Mouse (Mus musculus) forebrain, postnatal 0 days (tissue): ENCODE data around the gene Rapgef3. TPM values are rescaled to one million over a fixed set of nuclear protein-coding genes. Genes with fewer than 3 reads are reported as not detected.

Source experiments
- ATAC-seq: fragments of 200-750 bp; cut with Nextera tagmentation; 2 replicates; pipeline ENCODE4 v1.8.0; 2017; ENCODE audit warnings: mild to moderate bottlenecking, moderate library complexity
- DNase-seq: peaks from one replicate; pipeline ENCODE4 v3.0.0-alpha.2; 2015
- H3K27ac ChIP-seq: fragments of 300-500 bp; sonication (generic); 2 replicates; pipeline ENCODE4 v1.5.1; 2014; ENCODE audit warnings: low read depth, mild to moderate bottlenecking, antibody characterized with exemption, low read length, moderate library complexity, mixed read lengths
- H3K27me3 ChIP-seq: fragments of 300-500 bp; sonication (generic); 2 replicates; pipeline ENCODE4 v1.6.1; 2014; ENCODE audit warnings: mild to moderate bottlenecking, low read length, mixed read lengths; ENCODE audit not compliant: insufficient read depth
- H3K36me3 ChIP-seq: fragments of 300-500 bp; sonication (generic); 2 replicates; pipeline ENCODE4 v1.6.1; 2014; ENCODE audit warnings: mild to moderate bottlenecking, moderate library complexity; ENCODE audit not compliant: insufficient read depth
- H3K4me1 ChIP-seq: fragments of 300-500 bp; sonication (generic); 2 replicates; pipeline ENCODE4 v1.6.1; 2014; ENCODE audit warnings: antibody characterized with exemption; ENCODE audit not compliant: insufficient read depth
- H3K4me2 ChIP-seq: fragments of 300-500 bp; sonication (generic); 2 replicates; pipeline ENCODE4 v1.6.1; 2014; ENCODE audit warnings: low read depth, mild to moderate bottlenecking, moderate library complexity
- H3K4me3 ChIP-seq: fragments of 300-500 bp; sonication (generic); 2 replicates; pipeline ENCODE4 v1.5.1; 2014; ENCODE audit warnings: low read depth, low read length, mixed read lengths
- H3K9ac ChIP-seq: fragments of 300-500 bp; sonication (generic); 2 replicates; pipeline ENCODE4 v1.6.1; 2014; ENCODE audit warnings: mild to moderate bottlenecking
- H3K9me3 ChIP-seq: fragments of 300-500 bp; sonication (generic); 2 replicates; pipeline ENCODE4 v1.6.1; 2016; ENCODE audit warnings: low read length
- CTCF ChIP-seq: sonication (generic); IDR thresholded peaks from 2 replicates; pipeline ENCODE4 v1.5.1; 2016; ENCODE audit warnings: antibody characterized with exemption, control low read depth, low read depth
- WGBS: fragments of 180-500 bp; shearing (Covaris S2); extraction: QIAGEN DNeasy Blood & Tissue Kit; methylation state at CpG from one replicate; pipeline ENCODE4 v1.1.7; 2014; 5-methylcytosine and 5-hydroxymethylcytosine counted together
- polyA plus RNA-seq: library from polyadenylated mRNA; unstranded; fragments of >200 nt; fragmentation: Nextera tagmentation; extraction: Ambion mirVana; gene quantifications from 2 replicates; pipeline ENCODE4 v1.2.1, GENCODE M21; 2015
- total RNA-seq: library from RNA; depleted of rRNA; stranded (reverse); fragments of >200 nt; gene quantifications from 2 replicates; pipeline ENCODE4 v1.2.3, GENCODE M21; 2014

The Rapgef3 gene
- total and polyA plus RNA-seq, 2 experiments from 2014 or later = 8.7 to 16.6 TPM

DNA sequence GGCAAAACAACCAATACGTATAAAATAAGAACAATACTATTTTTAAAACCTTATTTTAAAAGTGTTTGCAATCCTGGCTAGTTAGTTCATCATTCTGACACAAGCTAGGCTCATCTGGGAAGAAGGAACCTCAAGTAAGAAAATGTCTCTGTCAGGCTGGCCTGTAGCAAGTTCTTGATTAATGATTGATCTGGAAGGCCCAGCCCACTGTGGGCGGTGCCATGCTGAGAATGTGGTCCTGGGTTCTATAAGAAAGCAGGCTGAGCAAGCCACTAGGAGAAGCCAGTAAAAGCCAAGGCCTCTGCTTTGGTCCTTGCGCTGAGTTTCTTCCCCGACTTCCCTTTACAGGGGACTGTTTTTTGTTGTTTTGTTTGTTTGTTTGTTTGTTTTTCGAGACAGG, 15.3 kb downstream of the Rapgef3 start:
- Histone ChIP-seq H3K9ac (no peak overlapping the region), H3K36me3 (peaks cover 5% of the 10 kb centered on the region; the same call in 1 of the 2 replicates), H3K4me3 (no peak overlapping the region), H3K4me1 (no peaks in the 10 kb centered on the region), H3K27me3 (no peaks in the 10 kb centered on the region), H3K27ac (no peak overlapping the region), H3K4me2 (no peak overlapping the region), H3K9me3 (no peaks in the 10 kb centered on the region)
- ATAC-seq = no peak
- 94% methylated on average over 5 of the region's 5 CpGs for WGBS
- TF ChIP-seq CTCF = no peak
- DNase-seq = no peak

- no peak overlapping the region for H3K4me2 ChIP-seq
- peaks cover 10% of the 10 kb centered on the region; the same call in 1 of the 2 replicates for H3K36me3 ChIP-seq
- H3K4me3 ChIP-seq = no peak overlapping the region
- no peak overlapping the region for H3K27ac ChIP-seq
- H3K9ac ChIP-seq = no peak overlapping the region
- WGBS = 82% methylated on average over 2 of the region's 2 CpGs
- peak; percentile 39 for TF ChIP-seq CTCF
- no peaks in the 10 kb centered on the region for H3K4me1 ChIP-seq
- H3K9me3 ChIP-seq = no peaks in the 10 kb centered on the region
- ATAC-seq (no peak), DNase-seq (no peak)
- no peaks in the 10 kb centered on the region for H3K27me3 ChIP-seq
Observed at GRCm38 (mm10) chr15:97751676-97752075, 16.1 kb downstream of the Rapgef3 start.

DNA sequence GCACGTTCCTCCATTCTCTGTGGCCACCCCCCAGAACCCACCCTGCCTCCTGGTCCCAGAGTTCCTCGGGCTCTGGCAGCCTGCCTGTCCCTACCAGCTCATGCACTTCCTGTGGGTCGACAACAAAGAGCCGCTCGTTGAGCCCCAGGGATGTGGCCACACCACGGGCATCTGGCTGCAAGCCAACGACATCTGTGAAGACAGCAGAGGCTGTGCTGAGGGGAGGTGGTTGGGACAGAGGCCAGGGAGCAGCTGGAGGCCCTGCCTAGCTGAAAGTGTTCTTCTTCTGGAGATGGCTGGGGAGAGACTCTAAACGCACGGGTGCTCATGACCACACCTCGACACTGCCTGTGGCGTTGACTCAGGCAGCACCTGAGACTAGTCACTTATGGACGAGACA, 17.1 kb downstream of the Rapgef3 start:
- Histone ChIP-seq H3K4me1 (no peaks in the 10 kb centered on the region), H3K4me2 (no peak overlapping the region), H3K9me3 (no peaks in the 10 kb centered on the region), H3K4me3 (no peak overlapping the region), H3K36me3 (peaks cover 10% of the 10 kb centered on the region; the same call in 1 of the 2 replicates), H3K27ac (no peak overlapping the region), H3K9ac (no peak overlapping the region), H3K27me3 (no peaks in the 10 kb centered on the region)
- 18% methylated on average over 12 of the region's 12 CpGs for WGBS
- DNase-seq (peak; percentile 78), ATAC-seq (peak; percentile 93)
- no peak for TF ChIP-seq CTCF

DNA sequence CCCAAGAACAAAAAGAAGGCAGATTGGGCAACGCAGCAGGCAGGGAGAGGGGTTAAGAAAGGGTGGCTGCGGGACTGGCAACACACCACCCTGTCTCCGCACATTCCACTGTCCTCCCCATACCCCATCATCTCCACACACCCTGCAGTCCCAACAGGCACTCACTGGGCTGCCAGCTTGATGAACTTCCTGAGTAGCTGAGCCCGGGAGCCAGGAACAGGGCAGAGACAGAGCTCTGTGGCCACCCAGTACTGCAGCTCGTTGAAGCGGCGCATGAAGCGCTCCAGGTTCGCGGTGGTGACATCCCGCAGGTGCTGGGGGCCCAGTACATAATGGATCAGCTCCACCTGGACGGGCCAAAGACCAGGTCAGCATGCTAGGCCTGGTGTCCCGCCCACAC, 17.9 kb downstream of the Rapgef3 start:
- WGBS = 90% methylated on average over 13 of the region's 13 CpGs
- no peak overlapping the region for H3K4me2 ChIP-seq
- no peak overlapping the region for H3K27ac ChIP-seq

GRCm38 (mm10) chr15:97749397-97749796, 18.4 kb downstream of the Rapgef3 start:
- ATAC-seq = no peak
- TF ChIP-seq CTCF = no peak
- no peak overlapping the region for H3K27ac ChIP-seq
- H3K9ac ChIP-seq = no peak overlapping the region
- H3K36me3 ChIP-seq = peaks cover 10% of the 10 kb centered on the region; the same call in 1 of the 2 replicates
- H3K27me3 ChIP-seq = no peaks in the 10 kb centered on the region
- H3K4me2 ChIP-seq = no peak overlapping the region
- H3K4me3 ChIP-seq = no peak overlapping the region
- no peaks in the 10 kb centered on the region for H3K9me3 ChIP-seq
- WGBS = 94% methylated on average over 9 of the region's 9 CpGs
- DNase-seq = no peak
- H3K4me1 ChIP-seq = no peaks in the 10 kb centered on the region

More for the DNA sequence above, 17.9 kb downstream of the Rapgef3 start:
- no peak for TF ChIP-seq CTCF
- H3K4me3 ChIP-seq = no peak overlapping the region
- H3K9me3 ChIP-seq = no peaks in the 10 kb centered on the region
- peaks cover 10% of the 10 kb centered on the region; the same call in 1 of the 2 replicates for H3K36me3 ChIP-seq
- H3K9ac ChIP-seq = no peak overlapping the region
- ATAC-seq (no peak), DNase-seq (no peak)
- no peaks in the 10 kb centered on the region for H3K4me1 ChIP-seq
- H3K27me3 ChIP-seq = no peaks in the 10 kb centered on the region

- H3K4me2 ChIP-seq = no peak overlapping the region
- no peak overlapping the region for H3K27ac ChIP-seq
- H3K36me3 ChIP-seq = peaks cover 9% of the 10 kb centered on the region; the same call in 1 of the 2 replicates
- TF ChIP-seq CTCF = no peak
- H3K9ac ChIP-seq = no peak overlapping the region
- no peaks in the 10 kb centered on the region for H3K4me1 ChIP-seq
- H3K9me3 ChIP-seq = no peaks in the 10 kb centered on the region
- 91% methylated on average over 4 of the region's 4 CpGs for WGBS
- DNase-seq = no peak
- H3K4me3 ChIP-seq = no peak overlapping the region
- no peak for ATAC-seq
- H3K27me3 ChIP-seq = no peaks in the 10 kb centered on the region
Observed at GRCm38 (mm10) chr15:97748964-97749363, 18.8 kb downstream of the Rapgef3 start.

DNA sequence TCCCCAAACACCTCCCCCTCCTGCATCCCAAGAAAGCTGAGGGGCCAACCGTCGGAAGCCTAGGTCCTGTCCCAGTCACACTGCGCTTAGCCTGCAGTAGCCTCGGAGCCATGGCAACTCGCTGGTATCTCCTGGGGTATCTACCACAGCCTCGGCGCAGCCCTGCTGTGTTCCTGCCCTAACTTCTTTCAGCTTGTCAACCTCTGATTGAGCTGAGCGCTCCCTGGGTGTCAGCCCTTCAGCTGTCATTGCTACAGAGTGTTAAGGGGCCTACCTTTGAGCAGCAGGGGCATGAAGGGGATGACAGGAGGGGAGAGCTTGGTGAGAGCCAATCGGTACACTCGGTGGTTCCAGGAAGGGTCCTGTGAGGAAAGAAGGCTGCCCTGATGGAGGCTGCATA, 19.5 kb downstream of the Rapgef3 start:
- 58% methylated on average over 10 of the region's 10 CpGs for WGBS
- ATAC-seq (no peak), DNase-seq (no peak)
- no peak overlapping the region for H3K9ac ChIP-seq
- H3K4me3 ChIP-seq = no peak overlapping the region
- H3K4me1 ChIP-seq = no peaks in the 10 kb centered on the region
- H3K36me3 ChIP-seq = peaks cover 5% of the 10 kb centered on the region; the same call in 1 of the 2 replicates
- no peak overlapping the region for H3K27ac ChIP-seq
- H3K27me3 ChIP-seq = no peaks in the 10 kb centered on the region
- no peaks in the 10 kb centered on the region for H3K9me3 ChIP-seq
- H3K4me2 ChIP-seq = no peak overlapping the region
- no peak for TF ChIP-seq CTCF
